Mouse (Mus musculus): Measurements from ENCODE around the gene Bloc1s3.
"Not testable (repeated sequence)": the region's sequence is repeated elsewhere in the genome, so short reads cannot be mapped to it uniquely, and the experiment has no call there.

The Bloc1s3 gene

DNA sequence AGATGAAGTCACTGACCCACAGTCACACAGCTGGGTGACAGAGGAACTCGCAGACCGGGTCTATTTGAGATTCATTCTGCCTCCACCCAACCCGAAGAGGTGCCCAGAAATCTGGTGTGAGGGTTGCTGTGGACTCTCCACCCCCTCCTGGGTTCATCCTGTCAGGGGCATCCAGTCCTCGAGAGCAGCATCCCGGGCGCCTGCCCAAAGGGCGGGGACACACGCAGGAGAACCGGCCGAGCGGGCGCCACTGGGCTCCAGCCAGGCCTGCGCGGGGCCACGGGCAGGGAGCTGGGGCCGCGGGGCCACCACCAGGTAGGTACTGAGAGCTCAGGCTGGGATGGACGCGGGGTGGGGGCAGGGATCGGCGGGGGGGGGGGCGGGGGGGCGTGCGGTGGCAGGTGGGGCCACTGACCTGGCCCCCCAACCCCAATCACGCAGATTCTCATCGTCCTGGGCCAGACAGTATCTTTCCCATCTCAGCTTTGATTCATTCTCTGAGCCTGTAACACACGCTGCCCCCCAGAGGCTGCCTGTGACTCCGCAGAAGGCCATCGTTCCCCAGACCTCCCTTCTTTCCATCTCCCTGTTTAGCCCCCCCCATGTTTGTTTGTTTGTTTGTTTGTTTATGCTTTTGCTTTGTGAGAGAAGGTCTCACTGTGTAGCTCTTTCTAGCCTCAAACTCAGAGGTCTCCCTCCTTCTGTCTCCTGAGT lies 9.6 kb upstream of the Bloc1s3 start, which contains the start of gene Nkpd1:
TSS of gene Nkpd1 (plus strand) at position 187 of the 714 bp plus-strand sequence.
- in situ Hi-C loops (cut with MboI) = no loop called here

DNA sequence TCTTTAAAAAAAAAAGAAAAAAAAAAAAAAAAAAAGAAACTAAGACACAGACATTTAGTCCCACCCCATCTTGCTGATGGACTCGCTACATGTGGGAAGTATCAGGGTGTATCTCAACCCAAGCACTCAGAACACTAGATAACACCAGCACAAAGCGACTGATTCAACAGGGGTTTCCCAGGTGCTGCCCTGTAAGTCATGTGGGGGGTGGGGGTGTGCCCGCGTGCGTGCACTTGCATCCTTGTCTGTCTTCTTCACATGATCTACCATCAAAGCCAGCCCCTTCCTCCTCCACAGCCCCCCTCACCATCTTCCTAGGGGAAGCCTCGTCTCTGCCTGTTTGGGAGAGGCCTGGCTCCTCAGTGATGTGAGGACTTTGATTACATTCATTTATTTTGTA lies 4.2 kb upstream of the Bloc1s3 start:
- in situ Hi-C loops (cut with MboI) = no loop called here

DNA sequence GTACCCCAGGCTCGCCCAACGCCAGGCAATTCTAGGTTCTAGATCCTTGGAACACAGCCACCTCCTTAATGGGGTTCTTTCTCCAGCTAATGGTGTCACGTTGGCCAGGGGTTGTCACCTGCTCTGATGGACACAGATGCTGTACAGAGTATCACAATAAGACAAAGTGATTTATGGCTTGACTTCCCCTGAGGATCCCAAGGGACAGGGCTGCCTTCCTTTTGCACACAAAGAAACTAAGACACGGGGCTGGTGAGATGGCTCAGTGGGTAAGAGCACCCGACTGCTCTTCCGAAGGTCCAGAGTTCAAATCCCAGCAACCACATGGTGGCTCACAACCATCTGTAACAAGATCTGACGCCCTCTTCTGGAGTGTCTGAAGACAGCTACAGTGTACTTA lies 3.8 kb upstream of the Bloc1s3 start:
- in situ Hi-C loops (cut with MboI) = not testable (repeated sequence)

DNA sequence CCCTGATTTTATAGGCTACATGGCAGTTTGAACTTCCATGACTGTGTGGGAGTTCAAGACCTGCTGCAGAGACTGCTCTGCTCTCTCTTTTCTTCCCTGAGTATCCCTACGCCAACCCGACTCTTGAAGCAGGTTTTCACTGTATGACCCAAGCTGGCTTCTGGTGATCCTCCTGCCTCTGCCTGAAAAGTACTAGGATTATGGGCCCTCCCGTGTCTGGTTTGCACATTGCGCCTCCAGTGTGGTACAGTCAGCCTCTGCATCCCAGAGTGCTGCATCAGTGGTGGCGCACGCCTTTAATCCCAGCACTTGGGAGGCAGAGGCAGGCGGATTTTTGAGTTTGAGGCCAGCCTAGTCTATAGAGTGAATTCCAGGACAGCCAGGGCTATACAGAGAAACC lies 1.6 kb upstream of the Bloc1s3 start:
- in situ Hi-C loops (cut with MboI) = no loop called here

DNA sequence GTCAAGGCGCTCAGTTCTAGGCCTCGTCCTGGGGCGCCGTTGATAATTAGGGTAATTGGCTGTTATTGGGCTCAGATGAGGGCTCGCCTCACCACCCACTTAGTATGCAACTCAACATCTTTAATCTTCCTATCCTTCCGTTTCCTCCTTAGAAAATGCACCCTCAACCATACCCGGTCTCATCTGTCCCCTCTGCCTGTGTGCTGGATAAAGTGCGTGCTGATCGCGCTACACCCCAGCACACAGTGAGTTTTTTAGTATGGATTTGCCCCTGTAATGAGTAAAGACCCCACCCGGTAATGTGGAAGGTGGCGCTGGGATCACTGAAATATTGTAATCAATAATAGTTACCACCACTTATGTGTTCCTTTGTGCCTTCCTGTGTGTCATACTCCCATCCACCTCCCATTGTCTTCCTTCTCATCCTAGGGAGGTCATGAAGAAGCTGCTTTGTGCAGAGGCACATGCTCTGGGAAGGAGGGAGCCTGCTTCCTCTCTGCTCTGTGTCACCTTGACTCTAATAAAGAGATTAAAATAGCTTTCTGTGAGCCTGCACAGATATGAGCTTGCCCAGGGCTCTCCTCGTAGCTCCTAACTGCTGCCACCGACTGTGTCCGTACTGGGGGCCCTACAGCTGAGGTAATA lies 879 bp upstream of the Bloc1s3 start:
- in situ Hi-C loops (cut with MboI) = no loop called here

DNA sequence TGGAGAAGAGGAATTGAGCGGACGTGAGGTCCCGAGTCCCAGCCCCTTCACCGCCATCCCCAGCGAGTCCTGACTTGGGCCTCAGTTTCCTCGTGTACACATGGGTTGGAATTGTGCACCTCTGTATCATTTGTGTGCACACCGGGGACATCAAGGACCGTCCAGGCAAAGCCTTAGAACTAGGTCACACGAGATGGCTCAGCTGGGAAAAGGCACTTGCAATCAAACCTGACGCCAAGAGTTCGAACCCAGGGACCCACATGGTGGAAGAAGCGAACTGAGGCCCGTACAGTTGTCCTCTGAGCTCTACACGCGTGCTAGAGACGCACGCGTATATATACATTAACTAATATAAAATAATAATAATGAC lies 570 bp downstream of the Bloc1s3 start:
- in situ Hi-C loops (cut with MboI) = no loop called here

DNA sequence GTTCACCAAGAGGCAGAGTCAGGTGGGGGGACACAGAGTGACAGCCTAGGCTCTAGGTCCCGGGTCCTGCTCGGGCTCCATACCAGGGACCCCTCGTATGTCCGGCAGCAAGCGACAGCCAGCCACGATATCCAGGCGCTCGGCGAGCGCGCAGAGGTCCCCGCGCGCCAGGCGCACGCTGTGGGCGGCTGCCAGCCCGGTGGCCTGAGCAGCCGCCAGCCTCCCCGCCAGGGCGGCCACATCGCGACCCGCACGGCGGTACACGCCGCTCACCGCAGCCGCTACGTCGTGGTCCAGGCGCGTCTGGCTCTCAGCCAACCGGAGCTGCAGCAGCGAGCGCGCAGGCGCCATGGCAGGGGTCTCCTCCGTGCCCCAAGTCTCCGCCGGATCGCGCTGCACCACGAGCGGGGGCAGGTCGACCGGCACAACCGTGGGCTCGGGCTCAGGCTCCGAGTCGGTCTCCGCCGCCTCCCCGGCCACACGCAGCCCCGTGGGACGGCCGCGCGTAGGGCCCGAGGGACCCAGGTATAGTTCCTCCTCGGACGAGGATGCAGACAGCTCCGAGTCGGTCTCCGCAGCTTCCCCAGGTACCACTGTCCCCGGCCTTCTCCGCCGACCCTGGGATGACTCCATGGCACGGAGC lies 1.1 kb downstream of the Bloc1s3 start:
- in situ Hi-C loops (cut with MboI) = no loop called here

DNA sequence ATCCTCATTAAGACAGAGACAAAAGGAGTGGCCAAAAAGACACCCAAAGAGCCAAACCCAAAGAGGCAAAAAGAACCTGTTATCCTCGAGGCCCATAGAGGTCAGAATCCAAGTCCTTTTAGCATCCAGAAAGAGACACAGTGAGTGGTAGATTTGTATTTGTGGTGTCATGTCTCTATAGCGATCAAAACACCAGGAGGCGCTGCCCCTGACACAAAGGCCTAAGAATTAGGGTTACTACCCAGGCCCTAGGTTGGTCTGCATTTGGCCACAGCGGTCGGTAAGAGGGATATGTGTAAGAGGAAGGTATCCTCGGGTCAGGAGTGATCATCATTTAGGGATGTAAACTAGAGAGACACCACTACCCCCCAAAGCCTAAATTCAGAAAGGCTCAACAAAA lies 1.8 kb downstream of the Bloc1s3 start:
- in situ Hi-C loops (cut with MboI) = no loop called here

DNA sequence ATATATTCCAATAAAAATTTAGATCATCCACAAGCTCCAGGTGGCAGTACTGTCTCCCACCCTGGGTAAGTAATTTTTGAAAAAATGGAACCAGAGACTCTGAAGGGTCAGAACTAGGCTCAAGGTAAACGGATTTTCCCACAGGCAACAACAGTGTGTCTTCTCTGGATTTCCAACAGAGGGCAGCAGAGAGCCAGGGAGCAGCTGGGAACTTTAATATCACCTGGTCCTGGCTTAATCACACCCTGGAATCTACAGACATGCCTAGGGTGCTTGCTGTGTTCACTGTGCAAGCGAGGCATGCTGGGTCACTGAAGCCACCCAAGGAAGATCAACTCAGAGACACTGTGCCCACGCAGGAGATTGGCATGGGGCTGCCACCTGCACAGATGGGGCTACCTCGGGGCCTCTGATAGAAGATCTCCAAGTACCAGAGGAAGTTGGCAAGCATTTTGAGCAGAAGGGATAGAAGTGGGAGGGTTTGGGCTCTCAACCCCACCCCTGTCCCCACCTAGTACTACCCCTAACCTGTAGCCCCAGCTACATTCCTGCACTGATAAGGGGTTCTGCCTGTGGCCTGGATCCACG lies 4.6 kb downstream of the Bloc1s3 start:
- in situ Hi-C loops (cut with MboI) = no loop called here

DNA sequence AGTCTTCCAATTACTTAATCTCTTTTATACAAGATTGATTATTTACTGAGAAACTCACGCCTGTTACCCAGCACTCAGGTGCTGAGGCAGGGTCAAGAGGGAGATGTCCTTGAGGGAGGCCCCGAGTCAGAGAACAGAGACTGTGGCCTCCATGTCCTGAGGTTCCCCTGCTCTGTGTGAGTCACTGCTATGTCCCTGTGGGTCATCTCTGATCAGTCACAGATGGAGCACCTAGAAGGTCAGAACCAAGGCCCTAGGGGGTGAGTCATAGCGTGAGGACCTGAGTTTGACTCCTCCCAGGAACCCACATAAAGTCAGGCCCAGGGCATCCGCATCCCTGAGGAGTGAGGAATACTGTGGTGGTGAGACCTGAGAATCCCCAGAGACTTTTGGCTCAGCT lies 6.5 kb downstream of the Bloc1s3 start:
- in situ Hi-C loops (cut with MboI) = no loop called here

DNA sequence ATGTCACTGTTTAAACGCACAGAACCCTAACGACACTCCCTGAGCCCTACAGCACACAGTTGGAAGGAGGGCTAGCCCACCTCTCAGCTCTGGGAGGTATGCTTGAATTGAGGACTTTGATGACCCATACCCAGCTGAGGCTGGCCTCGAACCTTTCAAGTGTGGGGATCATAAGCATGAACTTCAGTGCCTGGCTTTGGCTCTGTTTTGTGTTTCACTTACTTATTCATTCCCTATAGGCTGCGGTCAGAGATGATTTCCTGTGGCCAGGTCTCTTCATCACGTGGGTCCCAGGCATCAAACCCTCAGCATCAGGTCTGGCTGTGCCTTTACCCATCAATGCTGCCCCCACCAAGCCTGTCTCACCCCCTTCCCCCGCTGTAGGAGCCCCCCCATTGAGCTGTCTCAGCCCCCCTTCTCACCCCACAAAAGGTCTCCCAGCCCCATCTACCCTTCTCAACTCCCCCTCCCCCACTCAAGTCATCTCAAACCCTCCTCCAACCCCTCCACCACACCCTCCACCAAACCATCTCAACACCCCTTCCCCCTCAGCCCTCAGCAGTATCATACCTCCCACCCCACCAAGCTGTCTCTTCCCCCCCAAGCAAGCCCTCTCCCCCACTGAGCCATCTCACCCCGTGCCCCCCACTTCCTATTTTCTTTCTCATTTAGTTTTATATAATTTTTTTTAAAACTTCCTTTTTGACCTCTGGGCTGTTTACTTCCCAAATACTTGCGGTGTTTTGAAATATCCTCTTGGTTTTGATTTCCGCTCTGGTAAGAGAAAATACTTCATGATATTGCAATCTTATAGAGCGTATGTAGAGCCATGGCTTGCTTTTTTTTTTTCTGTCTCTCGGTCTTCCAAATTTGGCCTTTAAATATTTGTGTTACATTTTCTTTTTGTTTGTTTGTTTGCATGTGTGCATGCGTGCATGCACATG lies 7.5 kb downstream of the Bloc1s3 start:
- in situ Hi-C loops (cut with MboI) = no loop called here

DNA sequence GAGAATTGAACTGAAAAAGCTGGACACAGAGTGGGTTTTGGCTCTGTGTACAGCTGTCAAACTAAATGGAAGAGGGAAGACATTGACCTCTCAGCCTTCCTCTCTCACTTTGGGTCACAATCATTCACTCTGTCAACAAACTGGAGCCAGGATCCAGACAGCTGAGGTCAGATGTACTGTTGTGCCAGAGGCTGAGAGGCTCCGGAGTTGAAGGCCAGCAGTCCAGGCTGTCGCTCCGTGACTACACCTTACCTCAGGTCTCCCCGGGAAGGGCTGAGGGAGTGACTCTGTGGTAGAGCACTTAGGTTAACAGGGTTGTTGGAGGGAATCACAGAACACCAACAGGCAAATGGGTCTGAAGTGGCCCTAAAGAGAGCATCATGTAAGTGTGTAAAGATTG lies 9.8 kb downstream of the Bloc1s3 start:
- in situ Hi-C loops (cut with MboI) = no loop called here

DNA sequence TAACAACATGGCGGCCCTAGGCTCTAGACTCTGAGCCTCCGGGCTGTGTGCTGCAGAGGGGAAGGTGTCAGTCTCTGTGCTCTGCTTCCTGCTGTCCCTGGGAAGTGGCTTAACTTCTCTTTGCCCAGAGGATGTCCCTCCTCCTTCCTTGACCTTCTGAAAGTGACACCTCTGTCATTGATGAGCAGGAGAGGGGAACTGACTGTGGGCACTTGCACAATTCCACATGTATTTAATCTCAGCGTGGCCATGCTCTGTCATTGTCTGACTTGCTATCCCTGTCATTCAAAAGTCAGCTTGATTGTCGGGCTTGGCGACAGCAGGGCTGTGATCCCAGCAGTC lies 12.0 kb downstream of the Bloc1s3 start:
- in situ Hi-C loops (cut with MboI) = no loop called here

DNA sequence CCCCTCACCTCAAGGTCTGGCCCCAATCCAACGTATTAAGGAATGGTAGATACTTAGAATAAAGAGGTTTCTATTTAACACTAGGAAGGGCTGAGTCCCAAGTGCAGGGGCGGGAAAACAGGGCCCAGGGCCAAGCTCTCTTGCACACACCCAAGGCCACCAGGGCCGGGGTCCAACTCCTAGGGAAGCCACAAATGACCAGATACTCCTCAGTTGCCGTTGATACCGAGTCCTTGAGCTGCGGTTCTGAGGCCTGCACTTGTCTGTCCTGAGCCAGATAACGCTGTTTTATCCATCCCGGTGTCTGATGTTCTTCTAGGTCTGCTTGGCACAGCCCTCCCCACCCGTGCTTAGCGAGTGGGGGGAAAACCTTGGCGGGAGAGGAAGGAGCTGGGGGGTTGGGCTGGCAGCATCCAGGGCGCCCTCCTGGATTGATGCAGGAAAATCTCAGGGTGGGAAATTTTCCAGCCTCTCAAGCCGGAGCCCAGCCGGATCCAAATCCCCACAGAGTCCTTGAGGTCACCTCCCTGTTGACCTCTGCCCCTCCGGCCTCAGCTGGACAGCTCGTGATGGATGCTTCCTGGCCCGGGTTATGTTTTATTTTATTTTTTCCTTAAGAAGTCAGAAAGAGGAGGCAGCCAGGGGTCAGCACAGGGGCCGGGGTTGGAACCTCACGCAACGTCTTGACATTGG lies 12.5 kb downstream of the Bloc1s3 start:
- in situ Hi-C loops (cut with MboI) = no loop called here

DNA sequence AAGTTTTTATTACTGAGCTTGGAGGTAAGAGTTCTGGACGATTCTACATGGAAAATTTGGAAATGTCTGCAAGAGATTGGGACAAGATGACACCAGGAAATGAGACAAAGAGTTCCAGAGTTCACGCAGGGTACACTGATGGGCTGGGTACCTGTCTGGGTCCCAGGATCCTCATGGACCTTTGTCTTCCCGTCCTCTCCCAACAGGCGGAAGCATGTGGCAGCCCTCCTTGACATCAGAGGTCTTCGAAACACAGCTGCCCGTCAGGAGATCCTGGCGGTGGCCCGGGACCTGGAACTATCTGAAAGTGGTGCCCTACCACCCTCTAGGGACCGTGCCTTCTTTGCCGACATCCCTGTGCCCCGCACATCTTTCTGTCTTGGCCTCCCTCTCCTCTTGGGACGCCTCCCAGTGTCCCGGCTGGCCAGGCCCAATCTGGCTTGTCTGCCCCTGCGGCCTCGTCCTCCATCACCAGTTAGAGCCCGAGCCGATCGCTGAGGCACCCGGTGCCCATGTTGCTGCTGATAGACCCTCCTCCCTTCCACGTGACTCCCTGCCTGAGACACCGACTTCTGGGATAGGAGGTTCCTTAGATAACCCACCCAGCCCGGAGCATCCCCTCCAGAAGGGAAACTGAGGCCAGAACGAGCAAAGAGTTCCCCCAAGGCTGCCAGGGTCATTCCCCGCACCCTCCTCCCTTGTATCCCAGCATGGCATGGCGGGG lies 13.3 kb downstream of the Bloc1s3 start:
- in situ Hi-C loops (cut with MboI) = no loop called here

DNA sequence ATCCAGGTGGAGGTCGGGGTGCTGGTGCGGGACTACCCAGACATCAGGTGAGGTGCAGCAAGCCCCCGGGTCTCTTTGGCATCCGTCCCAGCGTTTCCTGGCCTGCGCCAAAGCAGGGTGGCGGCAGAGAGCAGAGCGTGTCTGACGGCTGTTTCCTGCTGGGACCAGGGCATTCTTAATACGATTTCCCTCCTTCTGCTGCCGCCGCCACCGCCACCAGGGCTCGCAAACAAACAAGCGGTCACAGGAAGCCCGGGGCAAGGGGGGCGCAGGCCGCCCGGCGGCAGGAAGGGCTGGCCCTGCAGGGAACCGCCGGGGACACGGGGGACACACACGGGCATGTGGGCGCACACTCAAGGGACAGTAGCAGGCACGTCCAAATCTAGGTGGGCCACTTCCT lies 16.4 kb downstream of the Bloc1s3 start:
- in situ Hi-C loops (cut with MboI) = no loop called here

DNA sequence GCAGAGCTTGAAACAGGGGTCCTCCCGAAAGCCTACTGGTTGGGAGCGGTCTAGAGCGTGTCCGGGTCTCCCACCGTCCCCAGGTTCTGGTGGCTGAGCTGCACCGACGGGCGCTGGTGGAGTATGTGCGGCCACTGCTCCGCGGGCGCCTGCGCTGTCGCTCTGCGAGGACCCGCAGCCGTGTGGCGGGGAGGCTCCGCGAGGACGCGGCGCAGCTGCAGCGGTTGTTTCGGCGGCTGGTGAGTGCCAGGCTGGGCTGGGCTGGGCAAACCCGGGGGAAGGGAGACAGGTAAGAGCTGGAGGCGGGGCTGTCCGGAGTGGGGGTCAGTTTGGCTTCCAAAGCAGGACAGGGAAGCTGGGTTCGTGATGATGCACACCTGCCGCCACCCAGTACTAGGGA lies 18.6 kb downstream of the Bloc1s3 start:
- in situ Hi-C loops (cut with MboI) = no loop called here

DNA sequence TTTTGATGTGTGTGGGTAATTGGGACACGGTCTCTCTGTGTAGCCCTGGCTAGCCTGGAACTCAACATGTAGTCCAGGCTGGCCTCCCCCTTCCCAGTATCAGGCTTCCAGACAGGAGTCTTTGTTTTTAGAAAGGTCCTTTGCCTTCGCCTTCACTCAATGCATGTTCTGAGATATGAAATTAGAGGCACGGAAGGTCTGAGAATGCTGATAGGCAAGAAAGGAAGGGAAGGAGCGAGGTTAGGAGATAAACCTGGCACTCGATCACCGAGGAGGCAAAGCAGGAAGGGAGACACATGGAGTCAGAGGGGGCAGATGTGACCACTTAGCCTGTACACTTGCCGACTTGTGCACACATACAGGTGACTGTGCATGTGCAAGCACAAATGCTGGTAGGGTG lies 21.6 kb downstream of the Bloc1s3 start:
- in situ Hi-C loops (cut with MboI) = no loop called here

DNA sequence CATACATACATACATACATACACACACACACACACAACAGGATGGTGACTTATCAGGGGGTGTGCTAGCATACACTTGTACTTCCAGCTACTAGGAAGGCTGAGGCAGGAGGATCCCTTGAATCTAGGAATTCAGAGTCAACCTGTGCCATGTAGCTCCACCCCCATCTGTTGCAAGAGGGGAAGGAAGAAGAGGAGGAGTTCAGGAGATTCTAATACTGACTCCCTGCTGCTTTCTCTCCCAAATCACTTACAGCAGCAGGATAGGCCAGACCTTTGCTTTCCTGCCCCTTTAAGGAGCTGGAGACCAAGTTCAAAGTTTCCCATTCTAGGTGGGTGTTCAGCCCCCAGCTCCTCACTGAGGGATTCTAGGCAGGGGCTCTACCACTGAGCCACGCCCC lies 22.7 kb downstream of the Bloc1s3 start:
- in situ Hi-C loops (cut with MboI) = no loop called here

DNA sequence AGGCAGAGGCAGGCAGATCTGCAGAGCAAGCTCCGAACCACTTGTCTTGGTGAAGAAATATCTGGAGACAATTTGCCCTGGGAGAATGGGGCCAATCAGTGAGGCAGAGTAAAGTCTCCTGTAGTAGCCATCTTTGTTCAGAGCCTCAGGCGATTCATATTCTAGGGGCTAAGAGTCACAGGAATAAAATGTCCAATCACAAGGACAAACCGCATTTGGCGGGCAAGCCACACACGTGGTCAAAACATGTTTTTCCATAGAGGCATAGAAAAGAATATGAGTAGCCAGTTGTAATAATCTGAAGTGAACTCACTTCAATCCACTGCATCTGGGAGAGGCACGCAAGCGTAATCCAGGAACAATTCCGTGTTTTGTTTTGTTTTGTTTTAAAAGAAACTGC lies 24.9 kb downstream of the Bloc1s3 start:
- in situ Hi-C loops (cut with MboI) = no loop called here
